Mouse (Mus musculus): ENCODE results near the gene Nat8l. TPM values are rescaled to one million over a fixed set of nuclear protein-coding genes. Genes with fewer than 3 reads are reported as not detected.

Gene Nat8l
- total and polyA plus RNA-seq, 3 experiments = 0.04 TPM; not detected in 2

DNA sequence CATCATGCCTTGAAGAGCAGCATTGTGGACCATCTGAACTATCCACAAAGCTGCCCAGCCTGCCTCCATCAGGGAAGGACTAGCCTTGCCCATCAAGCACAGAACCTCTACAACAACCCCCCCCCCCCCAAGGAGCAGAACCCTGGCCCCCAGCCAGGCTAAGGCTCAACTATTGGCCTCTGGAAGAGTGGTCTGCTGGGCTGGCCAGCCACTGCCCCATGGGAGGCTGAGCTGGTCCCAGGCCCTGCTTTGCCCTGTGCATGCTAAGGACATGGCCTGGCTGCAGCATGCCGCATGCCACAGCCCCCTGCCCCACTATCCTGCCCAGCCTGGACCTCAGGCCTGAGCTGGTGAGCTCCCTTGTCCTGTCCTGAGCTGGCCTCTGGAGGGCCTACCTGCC lies 5.6 kb downstream of the Nat8l start:
- H3K4me3 ChIP-seq (replicated peaks in 1 of 3; ENCODE audit: low read depth in 2 of 3, low read length in 2 of 3, poor library complexity in 1 of 3) = no peak overlapping the region

DNA sequence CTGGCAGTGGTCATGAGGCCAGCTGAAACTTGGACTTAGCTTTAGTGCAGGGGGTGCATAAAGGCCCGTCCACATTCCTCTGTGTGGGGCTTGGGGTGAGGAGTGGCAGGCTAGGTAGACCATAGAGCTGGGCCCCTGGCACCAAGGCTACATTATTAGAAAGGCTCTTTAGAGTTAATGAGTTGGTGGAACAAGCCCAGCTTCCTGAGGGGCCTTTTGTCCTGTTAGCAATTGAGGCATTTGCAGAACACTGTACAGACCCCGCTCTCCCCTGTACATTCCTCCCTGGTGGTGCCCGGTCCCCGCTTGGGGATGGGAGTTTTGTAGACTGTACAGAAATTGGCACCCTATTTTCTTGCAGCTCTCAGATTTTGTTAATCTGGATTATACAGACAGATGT lies 6.9 kb downstream of the Nat8l start:
- dilution Hi-C loops (cut with MboI; ENCODE audit: extremely low pct_ligation_motif_present, extremely low pct_unique_long_range_greater_than_20kb, low sequenced_read_pairs) (no loop called here), in situ Hi-C loops (cut with MboI; ENCODE audit: low pct_ligation_motif_present, low pct_unique_long_range_greater_than_20kb, low sequenced_read_pairs) (no loop called here)
- H3K4me2 ChIP-seq (ENCODE audit: insufficient read depth, low read depth, poor library complexity, severe bottlenecking) = no peak overlapping the region
- no peak overlapping the region for H3K4me3 ChIP-seq (replicated peaks in 1 of 3; ENCODE audit: low read depth in 2 of 3, low read length in 2 of 3, poor library complexity in 1 of 3)
- no peak overlapping the region for H3K9ac ChIP-seq (ENCODE audit: insufficient read depth, low read depth)
- DNase-seq (ENCODE audit: extremely low read depth) = no peak
- no peaks in the 10 kb centered on the region for H3K36me3 ChIP-seq (replicated peaks in 1 of 2; ENCODE audit: control insufficient read depth in 1 of 2, insufficient read depth in 1 of 2, low read length in 1 of 2)
- H3K9me3 ChIP-seq (replicated peaks; ENCODE audit: low read length) = peaks cover 4% of the 10 kb centered on the region
- no peaks in the 10 kb centered on the region for H3K79me2 ChIP-seq (replicated peaks; ENCODE audit: control insufficient read depth, extremely low read depth, insufficient read depth, poor library complexity, severe bottlenecking)
- TF ChIP-seq ZC3H11A (IDR thresholded peaks at IDR 0.05; ENCODE audit: low read depth, low read length) (no peak), TCF12 (IDR thresholded peaks at IDR 0.05; ENCODE audit: low read depth, low read length) (no peak), RAD21 (IDR thresholded peaks at IDR 0.05; ENCODE audit: low read depth, low read length) (no peak), PAX5 (IDR thresholded peaks at IDR 0.05; ENCODE audit: low read length) (no peak), SMC3 (IDR thresholded peaks at IDR 0.05; ENCODE audit: low read depth, low read length) (no peak), POLR2A (IDR thresholded peaks at IDR 0.05; ENCODE audit: low read depth, low read length) (no peak)
- peaks cover 0 to 1% of the 10 kb centered on the region in 2 experiments; a peak in 1 of 4 replicates for H3K4me1 ChIP-seq (ENCODE audit: control insufficient read depth in 1 of 2, insufficient read depth in 2 of 2)
- no peaks in the 10 kb centered on the region for H3K27me3 ChIP-seq (replicated peaks)
- no peak overlapping the region for H3K27ac ChIP-seq (ENCODE audit: insufficient read depth, low read depth)

More for the DNA sequence above, 5.6 kb downstream of the Nat8l start:
- DNase-seq (ENCODE audit: extremely low read depth) = no peak
- Histone ChIP-seq H3K4me2 (ENCODE audit: insufficient read depth, low read depth, poor library complexity, severe bottlenecking) (no peak overlapping the region), H3K9me3 (replicated peaks; ENCODE audit: low read length) (peaks cover 12% of the 10 kb centered on the region), H3K36me3 (replicated peaks in 1 of 2; ENCODE audit: control insufficient read depth in 1 of 2, insufficient read depth in 1 of 2, low read length in 1 of 2) (no peaks in the 10 kb centered on the region), H3K9ac (ENCODE audit: insufficient read depth, low read depth) (no peak overlapping the region), H3K27me3 (replicated peaks) (no peaks in the 10 kb centered on the region), H3K4me1 (ENCODE audit: control insufficient read depth in 1 of 2, insufficient read depth in 2 of 2) (no peaks in the 10 kb centered on the region; a peak in 1 of 4 replicates), H3K79me2 (replicated peaks; ENCODE audit: control insufficient read depth, extremely low read depth, insufficient read depth, poor library complexity, severe bottlenecking) (no peaks in the 10 kb centered on the region), H3K27ac (ENCODE audit: insufficient read depth, low read depth) (no peak overlapping the region)
- in situ Hi-C loops (cut with MboI; ENCODE audit: low pct_ligation_motif_present, low pct_unique_long_range_greater_than_20kb, low sequenced_read_pairs) = no loop called here
- TF ChIP-seq CHD2 (IDR thresholded peaks at IDR 0.05; ENCODE audit: low read length) = no peak
- TF ChIP-seq JUND (conservative IDR thresholded peaks at IDR 0.05; ENCODE audit: low read depth, low read length) = no peak
- TF ChIP-seq MAFK (IDR thresholded peaks at IDR 0.05; ENCODE audit: insufficient replicate concordance, low read length) = no peak
- TF ChIP-seq ZC3H11A (IDR thresholded peaks at IDR 0.05; ENCODE audit: low read depth, low read length) = no peak
- no peak for TF ChIP-seq ZNF384 (IDR thresholded peaks at IDR 0.05; ENCODE audit: low read depth, low read length)
- no peak for TF ChIP-seq CTCF (conservative IDR thresholded peaks at IDR 0.05 in 1 of 2, IDR thresholded peaks at IDR 0.05 in 1 of 2; ENCODE audit: low read depth in 2 of 2, low read length in 2 of 2)
- no peak for TF ChIP-seq IRF4 (IDR thresholded peaks at IDR 0.05; ENCODE audit: low read depth, low read length)
- no peak for TF ChIP-seq KAT2A (IDR thresholded peaks at IDR 0.05; ENCODE audit: insufficient replicate concordance, low read length)
- no peak for TF ChIP-seq JUN (IDR thresholded peaks at IDR 0.05; ENCODE audit: insufficient read depth, low read depth, low read length)
- no peak for TF ChIP-seq ELF1 (IDR thresholded peaks at IDR 0.05; ENCODE audit: low read depth, low read length)
- no peak for TF ChIP-seq E2F4 (IDR thresholded peaks at IDR 0.05; ENCODE audit: insufficient replicate concordance, low read depth, low read length)
- TF ChIP-seq MAZ (IDR thresholded peaks at IDR 0.05; ENCODE audit: low read depth, low read length) = no peak
- TF ChIP-seq RAD21 (IDR thresholded peaks at IDR 0.05; ENCODE audit: low read depth, low read length) = no peak
- dilution Hi-C loops (cut with MboI; ENCODE audit: extremely low pct_ligation_motif_present, extremely low pct_unique_long_range_greater_than_20kb, low sequenced_read_pairs) = no loop called here
